Mouse (Mus musculus) myocyte (in vitro differentiated cells): ENCODE measurements at regions not wholly inside any gene's neighbourhood (a gene's known extent, or its start where the extent isn't known, plus 50 kb on each side); places are given as distances from the start of the nearest gene placed in this dataset.

ENCODE experiments used
- H3K27me3 ChIP-seq: one replicate; pipeline ENCODE4 v1.6.1; 2011; ENCODE audit not compliant: control insufficient read depth, insufficient read depth, insufficient read length
- H3K36me3 ChIP-seq: one replicate; pipeline ENCODE4 v1.6.1; 2011; ENCODE audit not compliant: control insufficient read depth, insufficient read depth
- H3K4me2 ChIP-seq: one replicate; pipeline ENCODE4 v1.6.1; 2011; ENCODE audit warnings: low read depth, control low read depth
- H3K4me3 ChIP-seq: one replicate; pipeline ENCODE4 v1.5.1; 2011; ENCODE audit warnings: mild to moderate bottlenecking, control low read depth, moderate library complexity
- H3K79me2 ChIP-seq: one replicate; pipeline ENCODE4 v1.6.1; 2011; ENCODE audit not compliant: control insufficient read depth, insufficient read depth
- H3ac ChIP-seq: one replicate; pipeline ENCODE4 v1.6.1; 2011; ENCODE audit not compliant: control insufficient read depth, insufficient read length
- CEBPB ChIP-seq: IDR thresholded peaks from 2 replicates; pipeline ENCODE4 v1.6.1; 2011; ENCODE audit warnings: mild to moderate bottlenecking, moderate library complexity; ENCODE audit not compliant: poor library complexity, insufficient read depth, severe bottlenecking
- E2F4 ChIP-seq: IDR thresholded peaks from one replicate; pipeline ENCODE4 v1.6.1; 2011; ENCODE audit warnings: mild to moderate bottlenecking, control low read depth, moderate library complexity; ENCODE audit not compliant: insufficient read depth
- MAX ChIP-seq: IDR thresholded peaks from one replicate; pipeline ENCODE4 v1.6.1; 2011; ENCODE audit warnings: low read depth, mild to moderate bottlenecking, control low read depth
- MYOD1 ChIP-seq, 3 experiments: IDR thresholded peaks; one replicate each; pipeline ENCODE4 v1.6.1; 2011; ENCODE audit warnings: control low read depth in 2 of 3, low read depth in 2 of 3, mild to moderate bottlenecking in 2 of 3, moderate library complexity in 1 of 3; ENCODE audit not compliant: insufficient read length in 2 of 3, control insufficient read depth in 1 of 3
- MYOG ChIP-seq, 3 experiments: IDR thresholded peaks; one replicate each; pipeline ENCODE4 v1.6.1; 2011; ENCODE audit warnings: control low read depth in 2 of 3, low read depth in 2 of 3, mild to moderate bottlenecking in 2 of 3; ENCODE audit not compliant: insufficient read length in 2 of 3, control insufficient read depth in 1 of 3, insufficient read depth in 1 of 3
- POLR2A ChIP-seq: IDR thresholded peaks from one replicate; pipeline ENCODE4 v1.6.1; 2011; ENCODE audit warnings: low read depth, mild to moderate bottlenecking, control low read depth, moderate library complexity; ENCODE audit not compliant: insufficient read length
- POLR2AphosphoS2 ChIP-seq: IDR thresholded peaks from one replicate; pipeline ENCODE4 v1.6.1; 2011; ENCODE audit warnings: low read depth, control low read depth; ENCODE audit not compliant: insufficient read length
- REST ChIP-seq: IDR thresholded peaks from one replicate; pipeline ENCODE4 v1.6.1; 2011; ENCODE audit warnings: mild to moderate bottlenecking, control low read depth, moderate library complexity; ENCODE audit not compliant: insufficient read depth, insufficient read length
- SRF ChIP-seq: IDR thresholded peaks from one replicate; pipeline ENCODE4 v1.6.1; 2011; ENCODE audit warnings: low read depth; ENCODE audit not compliant: control insufficient read depth, insufficient read length
- TCF12 ChIP-seq: IDR thresholded peaks from one replicate; pipeline ENCODE4 v1.6.1; 2011; ENCODE audit warnings: mild to moderate bottlenecking, control low read depth; ENCODE audit not compliant: poor library complexity, insufficient read depth, severe bottlenecking
- TCF3 ChIP-seq: IDR thresholded peaks from one replicate; pipeline ENCODE4 v1.6.1; 2011; ENCODE audit warnings: low read depth, control low read depth; ENCODE audit not compliant: insufficient read length
- USF1 ChIP-seq: IDR thresholded peaks from one replicate; pipeline ENCODE4 v1.6.1; 2011; ENCODE audit warnings: low read depth, mild to moderate bottlenecking, control low read depth, moderate library complexity

GRCm38 (mm10) chr16:77328049-77328448, 273.8 kb downstream of the Gm11146 start:
- TF ChIP-seq CEBPB (no peak), POLR2AphosphoS2 (no peak), USF1 (no peak), TCF12 (no peak), MYOD1 (IDR thresholded peaks at IDR 0.05; ENCODE audit: control insufficient read depth in 1 of 3, insufficient read length in 2 of 3, low read depth in 2 of 3) (no peak), TCF3 (no peak), SRF (no peak), REST (no peak), MYOG (IDR thresholded peaks at IDR 0.05; ENCODE audit: control insufficient read depth in 1 of 3, insufficient read depth in 1 of 3, insufficient read length in 2 of 3, low read depth in 2 of 3) (no peak), E2F4 (no peak), POLR2A (no peak)
- H3K4me2 ChIP-seq: no peak overlapping the region

DNA sequence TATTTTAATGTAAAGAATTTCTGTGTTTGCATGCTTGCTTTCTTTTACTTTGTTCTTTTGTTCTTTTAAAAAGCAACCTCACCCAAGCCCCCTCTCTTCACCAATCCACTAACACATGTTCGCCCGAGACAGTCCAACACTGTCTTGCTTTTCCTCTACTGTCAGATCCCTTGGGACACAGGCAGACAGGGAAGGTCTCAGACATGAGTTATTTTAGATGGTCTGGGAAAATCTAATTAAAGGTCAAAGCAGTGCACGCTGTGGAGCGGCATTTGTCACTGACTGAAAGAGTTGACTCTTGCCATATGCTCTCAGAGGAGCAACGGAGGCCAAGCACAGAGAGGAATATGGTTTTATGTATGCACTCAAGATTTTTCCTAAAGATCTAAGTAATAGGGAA, 279.6 kb downstream of the Gm11146 start:
- Histone ChIP-seq H3K36me3 (no peaks in the 10 kb centered on the region), H3K4me3 (no peak overlapping the region), H3K4me2 (no peak overlapping the region), H3K27me3 (no peaks in the 10 kb centered on the region), H3K79me2 (no peaks in the 10 kb centered on the region), H3ac (no peak overlapping the region)
- TF ChIP-seq MYOD1 (IDR thresholded peaks at IDR 0.05; ENCODE audit: control insufficient read depth in 1 of 3, insufficient read length in 2 of 3, low read depth in 2 of 3): no peak

More at GRCm38 (mm10) chr16:77328049-77328448, 273.8 kb downstream of the Gm11146 start:
- Histone ChIP-seq H3K4me3 (no peak overlapping the region), H3K27me3 (no peaks in the 10 kb centered on the region), H3ac (no peak overlapping the region), H3K79me2 (no peaks in the 10 kb centered on the region), H3K36me3 (no peaks in the 10 kb centered on the region)

- Histone ChIP-seq H3K27me3 (no peaks in the 10 kb centered on the region), H3ac (no peak overlapping the region), H3K4me2 (no peak overlapping the region), H3K79me2 (no peaks in the 10 kb centered on the region), H3K4me3 (no peak overlapping the region), H3K36me3 (no peaks in the 10 kb centered on the region)
- TF ChIP-seq REST (no peak), E2F4 (no peak)
These were observed 283.7 kb downstream of the Gm11146 start for GRCm38 (mm10) chr16:77318150-77318549.

DNA sequence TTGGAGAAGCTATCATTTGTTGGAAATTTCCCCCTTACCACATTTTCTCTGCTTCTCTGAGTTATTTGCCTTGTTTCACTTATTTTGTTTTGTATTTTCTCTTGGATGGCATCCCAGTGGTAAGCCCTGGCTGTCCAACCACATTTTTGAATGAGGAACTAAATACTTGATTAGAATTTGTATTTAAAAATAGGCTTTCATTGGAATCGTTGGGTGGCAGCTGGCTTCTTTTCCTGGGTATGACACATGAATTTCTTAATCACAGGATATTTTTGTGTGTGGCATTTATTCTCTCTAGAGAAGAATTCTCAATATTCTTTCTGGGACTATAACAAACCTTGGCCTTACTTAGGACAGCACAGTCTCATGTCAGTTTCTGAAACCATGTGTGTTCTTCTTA, 286.5 kb downstream of the Gm11146 start:
- Histone ChIP-seq H3K4me3 (no peak overlapping the region), H3K27me3 (no peaks in the 10 kb centered on the region), H3K36me3 (no peaks in the 10 kb centered on the region), H3K4me2 (peak overlapping the region; percentile 43), H3K79me2 (no peaks in the 10 kb centered on the region), H3ac (no peak overlapping the region)
- peak in 1 of 3 experiments; percentile 73 for TF ChIP-seq MYOG (IDR thresholded peaks at IDR 0.05; ENCODE audit: control insufficient read depth in 1 of 3, insufficient read depth in 1 of 3, insufficient read length in 2 of 3, low read depth in 2 of 3)
- peak; percentile 24; the same call in 1 of the 2 replicates for TF ChIP-seq CEBPB
- TF ChIP-seq MYOD1 (IDR thresholded peaks at IDR 0.05; ENCODE audit: control insufficient read depth in 1 of 3, insufficient read length in 2 of 3, low read depth in 2 of 3): no peak

- H3ac ChIP-seq: no peak overlapping the region
- no peak overlapping the region for H3K4me3 ChIP-seq
- H3K27me3 ChIP-seq: no peaks in the 10 kb centered on the region
- H3K36me3 ChIP-seq: no peaks in the 10 kb centered on the region
- no peaks in the 10 kb centered on the region for H3K79me2 ChIP-seq
- H3K4me2 ChIP-seq: no peak overlapping the region
- TF ChIP-seq POLR2A: no peak
- no peak for TF ChIP-seq SRF
- no peak for TF ChIP-seq MYOD1 (IDR thresholded peaks at IDR 0.05; ENCODE audit: control insufficient read depth in 1 of 3, insufficient read length in 2 of 3, low read depth in 2 of 3)
- TF ChIP-seq CEBPB: no peak
These were observed 288.7 kb downstream of the Gm11146 start for GRCm38 (mm10) chr16:77313195-77313594.

DNA sequence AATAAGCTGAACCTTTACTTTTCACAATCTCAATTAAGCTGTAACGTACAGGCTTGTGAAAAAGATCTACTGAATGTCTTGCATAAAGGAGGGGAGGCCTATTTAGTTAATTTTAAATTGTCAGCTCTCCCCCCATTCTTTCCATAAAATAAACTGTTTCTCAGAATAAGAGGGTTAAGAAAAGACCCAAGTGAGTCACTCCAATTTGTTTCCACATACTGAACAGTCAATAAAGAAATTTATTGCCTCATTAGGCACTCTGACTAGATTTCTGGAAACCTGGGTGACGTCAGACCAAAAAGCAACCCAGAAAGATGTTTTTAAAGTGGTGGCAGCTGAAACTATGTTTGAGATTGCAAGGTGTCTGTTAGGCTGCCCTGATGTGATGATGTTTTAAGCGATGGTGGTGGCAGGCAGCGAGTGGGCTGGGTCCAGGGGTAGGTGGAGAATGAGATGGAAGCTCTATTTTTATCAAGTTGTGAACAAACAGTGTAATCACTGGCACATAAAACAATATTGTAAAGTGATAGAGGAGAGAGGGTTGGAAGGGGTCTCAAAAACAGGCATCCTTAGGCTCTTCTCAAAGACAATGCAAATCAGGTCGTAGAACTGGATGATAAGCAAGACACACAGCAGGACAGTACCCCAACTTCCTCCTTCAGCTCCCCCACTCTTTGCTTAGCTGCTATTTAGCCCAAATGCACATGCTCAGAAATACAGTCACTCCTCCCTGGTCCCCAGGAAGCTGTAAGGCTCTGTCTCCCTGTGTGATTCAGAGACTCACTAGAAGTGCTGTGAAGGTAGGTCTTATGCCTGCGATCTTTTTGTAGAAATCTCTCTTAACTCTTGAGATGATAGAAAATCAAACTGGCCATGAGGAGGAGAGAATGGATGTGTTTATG, 288.0 kb downstream of the Usp25 start:
- Histone ChIP-seq H3K4me3 (no peak overlapping the region), H3K79me2 (no peaks in the 10 kb centered on the region), H3K36me3 (no peaks in the 10 kb centered on the region), H3K4me2 (no peak overlapping the region), H3K27me3 (no peaks in the 10 kb centered on the region), H3ac (no peak overlapping the region)
- no peak for TF ChIP-seq POLR2A
- no peak for TF ChIP-seq TCF12
- no peak for TF ChIP-seq E2F4
- TF ChIP-seq POLR2AphosphoS2: no peak
- no peak for TF ChIP-seq TCF3
- TF ChIP-seq MYOD1 (IDR thresholded peaks at IDR 0.05; ENCODE audit: control insufficient read depth in 1 of 3, insufficient read length in 2 of 3, low read depth in 2 of 3): no peak
- TF ChIP-seq MAX: no peak
- no peak for TF ChIP-seq CEBPB
- TF ChIP-seq MYOG (IDR thresholded peaks at IDR 0.05; ENCODE audit: control insufficient read depth in 1 of 3, insufficient read depth in 1 of 3, insufficient read length in 2 of 3, low read depth in 2 of 3): no peak
- TF ChIP-seq USF1: no peak
- no peak for TF ChIP-seq REST
- TF ChIP-seq SRF: no peak
